17 mouse cellular contexts compared by ENCODE assay signal in genomic region chr6:54883424-54883823, GRCm38 (mm10).
"Had no signal": no experiment of that assay in that cellular context is flagged by ENCODE, and none has a peak within 500 bp of the region (broad histone marks: within the 10 kb centered on the region; RNA-seq: fewer than 3 reads in every experiment).

No protein-coding gene starts in this region.

- DNase-seq: kidney, adult 11 months; kidney, postnatal 10 days; kidney, postnatal 4 days; left cerebral cortex, postnatal 4 days; lung, adult 18-20 months; lung, postnatal 10 days; lung, postnatal 36 days; midbrain, embryonic 14.5 days; thymus, adult 18-20 months; thymus, postnatal 14 days; thymus, postnatal 4 days had no signal

- H3K36me3 ChIP-seq: lung, embryonic 15.5 days had no signal

- H3K9ac ChIP-seq: limb, embryonic 12.5 days; limb, embryonic 15.5 days; liver, embryonic 14.5 days; lung, embryonic 15.5 days had no signal

- H3K4me3 ChIP-seq: limb, embryonic 12.5 days; limb, embryonic 15.5 days; lung, embryonic 15.5 days; megakaryocyte, embryonic 14.5 days; midbrain, embryonic 10.5 days had no signal

- H3K4me1 ChIP-seq: limb, embryonic 15.5 days; lung, embryonic 15.5 days; megakaryocyte, embryonic 14.5 days; midbrain, embryonic 10.5 days had no signal

- H3K27me3 ChIP-seq: limb, embryonic 12.5 days; limb, embryonic 15.5 days; lung, embryonic 15.5 days; megakaryocyte, embryonic 14.5 days had no signal

- H3K27ac ChIP-seq: limb, embryonic 12.5 days; limb, embryonic 15.5 days; liver, embryonic 14.5 days; lung, embryonic 15.5 days; midbrain, embryonic 10.5 days had no signal

- H3K4me2 ChIP-seq: limb, embryonic 12.5 days; limb, embryonic 15.5 days; lung, embryonic 15.5 days had no signal

- H3K9me3 ChIP-seq: limb, embryonic 12.5 days; limb, embryonic 15.5 days; lung, embryonic 15.5 days; megakaryocyte, embryonic 14.5 days; midbrain, embryonic 10.5 days had no signal
